Mouse (Mus musculus): ENCODE measurements around the gene Casp2. TPM values are rescaled to one million over a fixed set of nuclear protein-coding genes. Genes with fewer than 3 reads are reported as not detected.

The Casp2 gene
- polyA plus RNA-seq, 1 experiment from 2014 or later: 13.4 TPM

- Histone ChIP-seq H3K27me3 (replicated peaks; ENCODE audit: control insufficient read depth, insufficient read depth, low read length) (no peaks in the 10 kb centered on the region; the same call in 1 of the 2 replicates), H3K36me3 (ENCODE audit: control insufficient read depth, insufficient read depth) (no peaks in the 10 kb centered on the region), H3K27ac (ENCODE audit: low read depth, low read length) (no peak overlapping the region), H3K4me2 (replicated peaks; ENCODE audit: low read depth) (no peak overlapping the region), H3K4me1 (replicated peaks; ENCODE audit: control insufficient read depth, insufficient read depth, low read length) (no peaks in the 10 kb centered on the region), H3K9ac (ENCODE audit: low read depth, low read length) (no peak overlapping the region), H3K4me3 (ENCODE audit: low read depth, low read length) (no peak overlapping the region), H3K9me3 (ENCODE audit: control insufficient read depth) (no peaks in the 10 kb centered on the region)
- no peak for ATAC-seq
- 88% methylated on average over 3 of the region's 3 CpGs for WGBS
- no peak for TF ChIP-seq CTCF (IDR thresholded peaks at IDR 0.05; ENCODE audit: low read depth)
Observed at GRCm38 (mm10) chr6:42330946-42331345, 66.2 kb downstream of the Casp2 start.

Other genes starting within 250 kb of the Casp2 start
- gene Sva, start 226.6 kb upstream of the Casp2 start, polyA plus RNA-seq (2015; fragmentation: Nextera tagmentation; extraction: Ambion mirVana): not detected in 2 replicates
- gene Tas2r139, start 124.0 kb upstream of the Casp2 start, polyA plus RNA-seq (2015; fragmentation: Nextera tagmentation; extraction: Ambion mirVana): not detected in 2 replicates
- gene Tas2r144, start 49.7 kb upstream of the Casp2 start, polyA plus RNA-seq (2015; fragmentation: Nextera tagmentation; extraction: Ambion mirVana): not detected in 2 replicates
- 20.5 and 22.6 TPM in 2 replicates for gene Gstk1, start 19.1 kb upstream of the Casp2 start, polyA plus RNA-seq (2015; fragmentation: Nextera tagmentation; extraction: Ambion mirVana)
- gene Tmem139, start 3.0 kb upstream of the Casp2 start, polyA plus RNA-seq (2015; fragmentation: Nextera tagmentation; extraction: Ambion mirVana): 29.7 and 32.4 TPM in 2 replicates
- 0.12 and 0.18 TPM in 2 replicates for gene Clcn1, start 21.7 kb downstream of the Casp2 start, polyA plus RNA-seq (2015; fragmentation: Nextera tagmentation; extraction: Ambion mirVana)
- gene Fam131b, start 59.7 kb downstream of the Casp2 start, polyA plus RNA-seq (2015; fragmentation: Nextera tagmentation; extraction: Ambion mirVana): 0.05 and 0.12 TPM in 2 replicates
- gene Zyx, start 84.6 kb downstream of the Casp2 start, polyA plus RNA-seq (2015; fragmentation: Nextera tagmentation; extraction: Ambion mirVana): 50.9 and 54.8 TPM in 2 replicates
- 13.3 and 13.7 TPM in 2 replicates for gene Epha1, start 108.3 kb downstream of the Casp2 start, polyA plus RNA-seq (2015; fragmentation: Nextera tagmentation; extraction: Ambion mirVana)
- not detected in 2 replicates for gene Tas2r143, start 135.3 kb downstream of the Casp2 start, polyA plus RNA-seq (2015; fragmentation: Nextera tagmentation; extraction: Ambion mirVana)
- gene Tas2r135, start 140.4 kb downstream of the Casp2 start, polyA plus RNA-seq (2015; fragmentation: Nextera tagmentation; extraction: Ambion mirVana): not detected in 2 replicates
- gene Tas2r126, start 169.6 kb downstream of the Casp2 start, polyA plus RNA-seq (2015; fragmentation: Nextera tagmentation; extraction: Ambion mirVana): not detected in 2 replicates
- not detected in 2 replicates for gene Olfr458, start 200.2 kb downstream of the Casp2 start, polyA plus RNA-seq (2015; fragmentation: Nextera tagmentation; extraction: Ambion mirVana)
- not detected in 2 replicates for gene Olfr457, start 211.3 kb downstream of the Casp2 start, polyA plus RNA-seq (2015; fragmentation: Nextera tagmentation; extraction: Ambion mirVana)
- gene Olfr456, start 222.2 kb downstream of the Casp2 start, polyA plus RNA-seq (2015; fragmentation: Nextera tagmentation; extraction: Ambion mirVana): not detected in 2 replicates